Mouse (Mus musculus): ENCODE data around the gene Ddx23.

Gene Ddx23

GRCm38 (mm10) chr15:98604041-98604575 is 58.6 kb downstream of the Ddx23 start:
- peak; percentile 43 for DNase-seq

DNA sequence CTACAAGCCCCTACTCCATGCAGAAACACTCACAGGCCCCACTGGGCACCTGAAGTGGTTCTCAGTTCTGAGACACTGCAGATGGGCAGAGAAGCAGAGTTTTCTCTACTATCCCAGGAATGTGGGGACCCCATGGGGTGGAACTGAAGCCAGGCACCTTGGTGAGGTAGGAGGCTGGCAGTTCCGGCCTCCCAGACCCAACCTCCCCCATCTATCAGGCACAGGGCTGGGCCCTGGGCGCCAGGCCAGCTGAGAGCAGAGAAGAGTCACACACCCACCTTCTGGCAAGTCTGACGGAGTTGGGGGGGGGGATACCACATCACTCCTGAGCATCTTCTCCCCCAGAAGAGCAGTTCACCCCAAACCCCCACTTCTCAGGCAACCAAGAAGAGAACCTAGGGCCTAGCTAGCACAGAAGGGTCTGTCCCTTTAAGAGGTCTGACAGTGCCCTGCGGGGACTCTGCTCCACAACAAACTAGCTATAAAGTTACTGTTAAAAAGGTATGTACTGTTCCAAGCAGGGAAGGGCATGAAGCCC is 59.7 kb downstream of the Ddx23 start:
- peak; percentile 59 for DNase-seq

GRCm38 (mm10) chr15:98602191-98602881 is 60.4 kb downstream of the Ddx23 start:
- DNase-seq, result peak; percentile 59

- no peak for DNase-seq
These were observed 60.9 kb downstream of the Ddx23 start for GRCm38 (mm10) chr15:98601832-98602190.

DNA sequence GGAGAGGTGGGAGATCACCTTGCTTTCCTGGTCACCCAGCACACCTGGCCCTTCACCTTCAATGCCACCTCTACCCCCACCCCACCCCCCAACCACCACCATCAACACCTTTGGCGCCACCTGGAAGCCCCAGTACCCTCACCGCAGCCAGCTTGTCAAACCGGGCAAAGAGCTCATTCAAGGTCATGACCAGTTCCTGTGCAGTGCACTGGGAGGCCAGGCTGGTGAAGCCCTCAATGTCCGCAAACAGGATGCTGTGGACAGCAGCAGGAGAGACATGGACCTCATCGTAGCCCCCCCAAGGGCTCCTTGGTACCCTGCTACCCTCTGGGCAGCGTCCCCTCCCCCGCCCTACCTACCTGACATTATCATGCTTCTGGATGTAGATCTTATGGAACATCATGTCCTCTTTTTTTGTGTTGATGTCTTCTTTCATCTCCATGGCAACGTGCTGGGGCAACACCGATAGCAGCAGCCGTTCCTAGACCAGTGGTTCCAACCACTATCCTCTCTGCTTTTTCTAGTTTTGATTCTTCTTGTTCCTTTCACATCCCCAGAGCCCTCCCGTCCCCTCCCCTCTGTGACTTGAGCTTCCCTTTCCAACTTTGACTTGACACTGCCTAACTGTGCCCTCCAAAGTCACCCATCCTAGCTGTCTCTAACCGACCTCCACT is 62.5 kb downstream of the Ddx23 start:
- DNase-seq, result no peak

- peak; percentile 2 for DNase-seq
These were observed 66.1 kb downstream of the Ddx23 start for GRCm38 (mm10) chr15:98596609-98597008.
